Mouse (Mus musculus) heart, postnatal 14 days (tissue): ENCODE results near the gene Rsbn1l. TPM values are rescaled to one million over a fixed set of nuclear protein-coding genes. Genes with fewer than 3 reads are reported as not detected.

Source experiments
- DNase-seq, 2 experiments: peaks; one replicate each; pipeline ENCODE4 v3.0.0; 2021 to 2022
- intact Hi-C: fragments of 180-260 bp; cut with DNase I; formaldehyde crosslinking; loops from one replicate; pipeline ENCODE4 v1.15.1; 2025
- total RNA-seq, 2 experiments: library from RNA; stranded (reverse); gene quantifications; 2 replicates each; pipeline ENCODE4 v1.2.3; 2021

Gene Rsbn1l
- total RNA-seq, 2 experiments from 2014 or later, result 14.2 to 16.3 TPM

DNA sequence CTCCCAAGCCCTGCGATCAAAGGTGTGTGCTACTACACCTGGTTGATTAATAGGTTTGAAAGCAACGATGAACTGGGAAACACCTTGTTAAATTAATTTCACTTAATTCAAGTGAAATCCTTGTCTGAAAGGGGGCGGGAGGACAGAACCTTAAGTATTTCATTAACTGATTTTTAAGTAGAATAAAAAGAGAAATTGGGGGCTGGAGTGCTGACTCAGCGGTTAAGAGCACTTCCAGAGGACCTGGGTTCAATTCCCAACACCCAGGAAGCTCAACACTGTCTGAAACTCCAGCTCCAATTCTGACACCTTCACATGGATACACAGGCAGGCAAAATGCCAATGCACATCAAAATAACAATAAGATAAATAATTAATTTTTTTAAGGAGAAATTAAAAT lies 37.2 kb downstream of the Rsbn1l start:
- intact Hi-C loops, result loop anchor here (5.0 kb wide), 1 partner anchor 223 kb away; no protein-coding TSS in a partner anchor
- DNase-seq, result no peak

GRCm38 (mm10) chr5:20913372-20914275 lies 42.6 kb downstream of the Rsbn1l start:
- DNase-seq, result peak; percentile 61 to 75
- intact Hi-C loops, result loop anchor here (2.0 to 5.0 kb wide), 5 partner anchors 39 to 349 kb away; partner anchors contain the start of gene Ptpn12

GRCm38 (mm10) chr5:20911741-20912140 lies 44.5 kb downstream of the Rsbn1l start:
- intact Hi-C loops, result loop anchor here (5.0 kb wide), 4 partner anchors 56 to 351 kb away; partner anchors contain the start of gene Ptpn12
- DNase-seq, result no peak

DNA sequence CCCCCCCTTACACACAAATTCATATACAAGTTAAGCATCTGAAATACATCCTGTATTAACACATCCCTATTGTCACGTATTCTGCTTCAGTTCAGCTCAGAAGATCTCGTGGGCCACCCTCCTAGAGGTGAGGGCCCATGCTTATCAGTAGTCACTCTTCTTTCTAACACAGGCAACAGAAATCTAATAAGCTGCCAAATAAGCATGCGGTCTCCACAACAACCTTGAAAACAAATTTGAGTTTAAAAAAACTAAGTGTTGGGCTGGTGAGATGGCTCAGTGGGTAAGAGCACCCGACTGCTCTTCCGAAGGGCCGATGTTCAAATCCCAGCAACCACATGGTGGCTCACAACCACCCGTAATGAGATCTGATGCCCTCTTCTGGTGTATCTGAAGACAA lies 50.0 kb downstream of the Rsbn1l start:
- intact Hi-C loops, result no loop called here
- no peak for DNase-seq

DNA sequence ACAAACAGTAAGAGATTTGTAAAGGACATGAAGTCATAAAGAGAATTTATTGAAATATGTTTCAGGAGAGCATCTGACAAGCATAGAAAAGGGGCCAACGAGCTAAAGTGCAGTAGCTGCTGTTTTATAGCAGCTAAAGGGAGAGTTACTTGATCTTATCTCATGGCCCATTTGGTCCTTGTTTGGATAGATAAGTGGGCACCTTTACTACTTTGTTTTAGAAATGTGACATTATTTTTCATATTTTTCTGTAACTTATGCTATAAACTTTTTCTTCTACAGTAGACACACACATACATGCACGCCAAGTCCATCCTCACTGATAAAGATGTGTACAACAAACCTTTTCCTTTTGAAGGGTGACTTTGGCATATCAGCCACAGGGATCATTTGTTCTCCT lies 50.8 kb downstream of the Rsbn1l start:
- intact Hi-C loops, result no loop called here
- DNase-seq, result no peak

DNA sequence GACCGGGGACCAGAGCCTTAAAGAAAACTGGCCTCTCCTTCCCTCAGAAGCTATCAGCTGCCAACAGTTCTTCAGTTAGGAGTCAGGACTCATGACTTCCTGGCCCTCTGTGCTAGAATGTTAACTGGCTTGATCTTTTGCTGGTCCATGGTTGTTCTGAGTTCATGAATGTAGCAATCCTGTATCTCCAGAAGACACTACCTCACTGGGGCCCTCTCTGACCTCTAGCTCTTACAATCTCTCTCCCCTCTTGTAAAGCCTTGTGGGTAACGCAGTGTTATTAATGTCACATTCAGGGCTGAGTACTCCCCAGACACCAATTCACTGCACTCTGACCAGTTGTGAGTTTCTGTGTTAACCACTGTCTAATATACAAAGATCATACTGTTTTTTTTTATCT lies 51.6 kb downstream of the Rsbn1l start:
- intact Hi-C loops, result no loop called here
- DNase-seq, result no peak

- DNase-seq, result no peak
- intact Hi-C loops, result no loop called here
These were observed 58.6 kb downstream of the Rsbn1l start for GRCm38 (mm10) chr5:20897446-20898167.

DNA sequence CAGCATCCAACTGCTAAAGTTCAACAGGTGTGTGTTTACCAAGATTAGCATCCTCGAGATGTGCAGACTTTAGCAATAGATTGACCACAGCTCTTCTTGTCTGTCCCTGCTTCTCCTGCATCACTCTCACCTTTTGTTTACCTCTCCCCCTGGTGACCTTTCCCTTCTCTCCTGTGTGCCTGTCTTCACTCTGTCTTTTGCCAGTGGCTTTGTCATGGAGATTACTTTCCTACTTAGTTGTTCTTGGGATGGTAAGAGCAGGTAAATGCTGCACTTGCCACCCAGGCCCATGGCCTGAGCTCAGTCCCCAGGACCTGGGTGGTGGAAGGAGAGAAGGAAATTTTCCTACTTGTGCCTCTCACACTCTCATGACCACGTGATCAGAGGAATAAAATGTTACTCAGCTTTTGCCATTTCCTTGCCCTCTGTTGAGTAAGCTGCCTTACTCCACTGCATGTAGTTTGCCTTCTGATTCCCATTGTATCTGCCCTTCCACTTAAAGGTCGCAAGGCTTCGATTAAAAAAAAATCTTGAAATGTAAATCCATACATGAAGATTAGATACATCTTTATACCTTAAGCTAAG lies 72.1 kb downstream of the Rsbn1l start:
- DNase-seq, result no peak
- intact Hi-C loops, result loop anchor here (5.0 kb wide), 2 partner anchors 68 to 117 kb away; no protein-coding TSS in a partner anchor

GRCm38 (mm10) chr5:20881915-20882800 lies 74.0 kb downstream of the Rsbn1l start, which contains the start of the genes Phtf2 and Tmem60:
TSS of gene Phtf2 (minus strand) at chr5:20882124.
TSS of gene Tmem60 (plus strand) at chr5:20882191.
- DNase-seq, result peak; percentile 99
- intact Hi-C loops, result loop anchor here (2.0 to 5.0 kb wide), 3 partner anchors 70 to 179 kb away; no protein-coding TSS in a partner anchor

DNA sequence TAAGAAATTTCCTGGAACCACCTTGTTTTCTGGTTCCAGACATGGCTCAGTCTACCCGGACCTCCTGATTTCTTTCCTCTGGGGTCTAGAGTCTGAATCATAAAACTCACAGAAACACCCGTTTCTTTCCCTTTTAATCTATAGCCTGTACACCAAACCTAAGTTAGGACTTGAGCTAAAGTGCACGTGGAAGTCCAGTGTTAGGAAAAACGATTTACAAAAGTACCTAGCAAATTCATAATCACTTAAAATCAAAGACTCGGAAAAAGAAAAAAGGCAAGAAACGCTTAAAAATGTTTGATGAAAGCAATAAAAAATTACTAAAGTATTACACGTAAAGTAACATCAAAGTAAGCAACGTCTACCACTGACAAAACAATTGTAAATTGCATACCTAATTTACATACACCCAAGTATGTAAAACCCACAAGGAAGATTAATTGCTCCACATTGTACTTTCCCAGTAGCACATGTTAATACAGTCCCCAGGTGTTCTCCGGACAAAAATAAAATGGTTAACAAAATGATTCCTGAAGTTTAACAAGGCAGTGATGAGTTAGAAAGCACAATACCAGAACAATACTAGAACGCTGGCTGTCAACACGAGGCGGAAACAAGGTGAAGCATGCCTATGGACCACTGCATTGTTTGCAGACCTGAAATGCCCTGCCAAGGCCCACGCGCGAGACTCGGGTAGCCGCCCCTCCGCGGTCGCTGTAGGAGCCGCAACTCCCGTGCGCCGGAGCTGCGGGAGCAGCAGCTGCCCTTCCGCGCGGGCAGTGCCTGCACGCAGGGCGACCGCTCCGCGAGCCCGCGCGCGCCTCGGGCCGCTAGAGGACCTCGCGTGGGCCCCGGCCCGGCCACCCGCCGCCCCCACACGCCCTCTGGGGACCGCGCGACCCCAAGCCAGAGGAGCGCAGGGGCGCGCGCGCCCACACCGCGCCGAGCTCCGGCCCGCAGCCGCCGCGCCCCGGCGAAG lies 75.1 kb downstream of the Rsbn1l start:
- intact Hi-C loops, result loop anchor here (2.0 to 5.0 kb wide), 3 partner anchors 71 to 178 kb away; no protein-coding TSS in a partner anchor
- DNase-seq, result peak; percentile 56 to 62

GRCm38 (mm10) chr5:20880386-20880785 lies 75.8 kb downstream of the Rsbn1l start:
- intact Hi-C loops, result loop anchor here (2.0 to 5.0 kb wide), 3 partner anchors 72 to 178 kb away; no protein-coding TSS in a partner anchor
- DNase-seq, result no peak

DNA sequence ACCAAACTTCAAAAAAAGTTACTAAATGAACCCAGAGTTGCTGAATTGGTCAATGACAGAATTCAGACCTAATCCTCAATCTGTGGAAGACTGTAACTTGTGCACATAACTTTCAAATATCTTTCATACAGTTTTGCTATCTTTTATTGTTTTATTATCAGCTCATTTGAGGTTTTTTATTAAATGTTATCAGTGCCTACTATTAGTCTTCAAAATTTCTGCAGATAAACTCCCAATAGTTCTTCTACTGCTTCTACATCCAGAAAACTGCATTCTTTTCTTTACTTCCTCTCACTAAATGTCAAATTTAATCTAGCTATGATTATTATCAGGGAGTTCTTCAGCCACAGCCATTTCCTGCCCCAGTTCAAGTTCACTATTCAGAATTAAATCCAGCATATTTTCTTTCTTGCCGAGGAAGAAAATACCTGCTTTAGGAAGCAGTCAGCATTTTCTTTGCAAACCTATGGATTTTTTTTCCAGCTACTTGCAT lies 79.2 kb downstream of the Rsbn1l start:
- intact Hi-C loops, result no loop called here
- DNase-seq, result no peak

DNA sequence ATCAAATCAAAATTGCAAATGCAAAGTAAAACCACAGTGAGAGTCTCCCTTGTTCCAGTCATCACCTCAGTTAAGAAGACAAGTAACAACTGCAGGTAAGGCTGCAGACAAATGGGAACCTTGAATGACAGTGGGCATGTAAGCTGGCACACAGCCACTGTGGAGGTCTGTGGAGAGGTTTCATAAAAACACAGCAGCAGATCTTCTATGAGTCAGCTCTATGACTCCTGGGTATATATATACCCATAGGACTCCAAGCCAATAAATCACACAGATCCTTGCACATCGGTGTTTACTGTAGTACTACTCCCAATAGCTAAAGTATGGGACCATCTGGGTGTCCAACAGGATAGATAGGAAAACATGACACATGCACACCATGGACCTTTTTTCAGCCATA lies 83.1 kb downstream of the Rsbn1l start:
- intact Hi-C loops, result no loop called here
- no peak for DNase-seq

DNA sequence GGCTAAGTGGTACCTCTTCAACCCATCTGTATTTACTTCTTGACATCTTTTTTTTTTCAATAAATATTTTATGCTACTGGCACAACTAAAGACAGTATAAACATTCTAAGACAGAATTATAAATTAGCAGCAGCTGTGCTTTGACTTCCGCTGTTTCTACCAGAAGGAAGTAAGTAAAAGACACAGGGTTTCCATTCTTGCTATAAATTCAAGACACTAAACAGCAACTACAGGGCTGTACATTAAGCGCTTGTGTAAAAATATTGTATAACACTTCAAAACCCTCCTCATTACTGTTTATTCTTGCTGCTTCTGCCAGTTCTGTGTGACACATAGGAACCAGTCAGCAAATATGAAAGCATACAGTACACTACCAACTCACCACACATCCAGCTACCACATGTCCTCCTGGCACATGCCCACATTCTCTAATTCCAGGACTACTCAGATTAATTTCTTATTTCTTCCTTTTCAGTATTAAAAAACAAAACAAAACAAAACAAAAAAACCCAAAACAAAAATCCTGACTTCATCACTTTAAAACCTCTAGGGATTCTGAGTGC lies 90.9 kb downstream of the Rsbn1l start:
- intact Hi-C loops, result no loop called here
- no peak for DNase-seq

DNA sequence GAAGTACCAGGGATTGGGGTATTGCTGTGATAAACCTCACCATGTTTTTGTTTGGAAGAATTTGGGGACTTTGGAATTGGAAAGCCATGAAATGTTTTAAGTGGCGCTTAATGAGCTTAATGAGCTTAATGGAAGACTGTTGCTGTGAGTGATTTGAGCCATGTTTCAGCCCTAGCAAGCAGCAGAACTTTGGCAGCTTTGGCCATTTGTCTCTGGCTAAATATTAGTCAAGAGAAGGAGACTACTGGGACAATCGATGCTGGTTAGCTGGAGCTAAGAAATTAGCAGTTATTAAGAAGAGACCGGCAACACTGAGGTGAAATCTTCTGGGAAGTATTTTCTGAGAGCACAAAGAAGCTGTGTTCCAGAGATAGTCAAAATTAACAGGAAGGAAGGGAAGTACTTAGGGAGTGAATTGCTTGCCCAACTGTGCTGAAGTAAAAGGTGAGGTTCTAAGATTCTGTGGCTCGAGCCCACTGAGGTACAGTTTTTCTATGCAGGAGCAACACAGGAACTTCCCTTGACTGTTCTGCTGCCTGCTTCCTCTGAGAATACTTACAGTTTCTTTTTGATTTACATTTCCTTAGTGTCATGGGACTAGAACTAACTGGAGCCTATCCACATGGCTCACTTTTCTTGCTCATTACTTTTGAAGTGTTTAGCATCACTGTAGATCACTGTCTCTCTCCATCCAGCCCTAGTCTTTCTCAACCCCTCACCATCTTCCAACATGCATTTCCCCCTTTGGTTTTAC lies 91.8 kb downstream of the Rsbn1l start:
- DNase-seq, result no peak
- intact Hi-C loops, result no loop called here

- intact Hi-C loops, result no loop called here
- DNase-seq, result no peak
These were observed 94.3 kb downstream of the Rsbn1l start for GRCm38 (mm10) chr5:20861901-20862300.

GRCm38 (mm10) chr5:20860565-20860964 lies 95.6 kb downstream of the Rsbn1l start:
- intact Hi-C loops, result no loop called here

More at GRCm38 (mm10) chr5:20860565-20860964, 95.6 kb downstream of the Rsbn1l start:
- no peak for DNase-seq
